Mouse (Mus musculus) forebrain, embryonic 13.5 days (tissue): ENCODE data around the gene Podn. TPM values are rescaled to one million over a fixed set of nuclear protein-coding genes. Genes with fewer than 3 reads are reported as not detected.

Source experiments
- ATAC-seq: fragments of 200-750 bp; cut with Nextera tagmentation; 2 replicates; pipeline ENCODE4 v1.8.0; 2017
- H3K27ac ChIP-seq: fragments of 300-500 bp; sonication (generic); 2 replicates; pipeline ENCODE4 v1.5.1; 2015; ENCODE audit warnings: inconsistent platforms, mild to moderate bottlenecking, moderate library complexity
- H3K27me3 ChIP-seq: fragments of 300-500 bp; sonication (generic); 2 replicates; pipeline ENCODE4 v1.6.1; 2015; ENCODE audit warnings: mild to moderate bottlenecking, inconsistent platforms
- H3K36me3 ChIP-seq: fragments of 300-500 bp; sonication (generic); 2 replicates; pipeline ENCODE4 v1.6.1; 2015; ENCODE audit warnings: mild to moderate bottlenecking, inconsistent platforms; ENCODE audit not compliant: poor library complexity, severe bottlenecking
- H3K4me1 ChIP-seq: fragments of 300-500 bp; sonication (generic); 2 replicates; pipeline ENCODE4 v1.6.1; 2015; ENCODE audit warnings: inconsistent platforms
- H3K4me2 ChIP-seq: fragments of 300-500 bp; sonication (generic); 2 replicates; pipeline ENCODE4 v1.6.1; 2015; ENCODE audit warnings: inconsistent platforms, mild to moderate bottlenecking, moderate library complexity
- H3K4me3 ChIP-seq: fragments of 300-500 bp; sonication (generic); 2 replicates; pipeline ENCODE4 v1.5.1; 2015; ENCODE audit warnings: mild to moderate bottlenecking, inconsistent platforms
- H3K9ac ChIP-seq: fragments of 300-500 bp; sonication (generic); 2 replicates; pipeline ENCODE4 v1.6.1; 2015; ENCODE audit warnings: mild to moderate bottlenecking, inconsistent platforms
- H3K9me3 ChIP-seq: fragments of 300-500 bp; sonication (generic); replicated peaks from 2 replicates; pipeline ENCODE4 v1.6.1; 2016; ENCODE audit warnings: inconsistent platforms
- WGBS: fragments of 180-500 bp; shearing (Covaris S2); methylation state at CpG from one replicate; pipeline ENCODE4 v1.1.7; 2015; 5-methylcytosine and 5-hydroxymethylcytosine counted together
- polyA plus RNA-seq: library from polyadenylated mRNA; unstranded; fragments of >200 nt; fragmentation: Nextera tagmentation; extraction: Ambion mirVana; gene quantifications from 2 replicates; pipeline ENCODE4 v1.2.1, GENCODE M21; 2015

The Podn gene
- polyA plus RNA-seq, 1 experiment from 2014 or later: 0.27 TPM

- Histone ChIP-seq H3K4me3 (no peak overlapping the region), H3K9ac (no peak overlapping the region), H3K4me2 (no peak overlapping the region), H3K27ac (no peak overlapping the region), H3K4me1 (peaks cover 12% of the 10 kb centered on the region), H3K9me3 (no peaks in the 10 kb centered on the region), H3K27me3 (no peaks in the 10 kb centered on the region), H3K36me3 (no peaks in the 10 kb centered on the region)
- WGBS: 94% methylated on average over 2 of the region's 2 CpGs
- no peak for ATAC-seq
Measured at GRCm38 (mm10) chr4:108014466-108014865, 81.8 kb downstream of the Podn start.

DNA sequence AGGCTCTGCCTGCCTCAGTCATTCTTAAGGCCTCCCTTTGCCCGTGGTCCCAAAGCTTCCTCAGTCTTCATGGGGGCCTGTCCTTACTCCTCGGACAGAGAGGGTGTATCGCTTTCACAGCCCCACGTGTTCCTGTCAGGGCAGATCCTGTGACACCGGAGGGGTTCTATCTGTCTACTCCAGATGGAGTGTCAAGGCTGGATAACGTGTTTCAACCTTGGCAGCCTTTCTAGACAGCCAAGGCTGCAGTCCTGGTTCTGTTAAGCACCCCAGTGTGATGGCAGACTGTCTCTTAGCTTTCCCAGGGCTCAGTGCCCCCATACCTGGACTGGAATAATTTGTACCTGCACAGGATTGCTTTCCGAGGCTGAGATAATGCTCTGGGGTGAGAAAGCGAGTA is 87.7 kb downstream of the Podn start:
- ATAC-seq: no peak
- 90% methylated on average over 8 of the region's 8 CpGs for WGBS
- Histone ChIP-seq H3K4me3 (no peak overlapping the region), H3K9ac (no peak overlapping the region), H3K4me1 (peaks cover 4% of the 10 kb centered on the region), H3K9me3 (no peaks in the 10 kb centered on the region), H3K4me2 (no peak overlapping the region), H3K36me3 (no peaks in the 10 kb centered on the region), H3K27me3 (no peaks in the 10 kb centered on the region), H3K27ac (no peak overlapping the region)

DNA sequence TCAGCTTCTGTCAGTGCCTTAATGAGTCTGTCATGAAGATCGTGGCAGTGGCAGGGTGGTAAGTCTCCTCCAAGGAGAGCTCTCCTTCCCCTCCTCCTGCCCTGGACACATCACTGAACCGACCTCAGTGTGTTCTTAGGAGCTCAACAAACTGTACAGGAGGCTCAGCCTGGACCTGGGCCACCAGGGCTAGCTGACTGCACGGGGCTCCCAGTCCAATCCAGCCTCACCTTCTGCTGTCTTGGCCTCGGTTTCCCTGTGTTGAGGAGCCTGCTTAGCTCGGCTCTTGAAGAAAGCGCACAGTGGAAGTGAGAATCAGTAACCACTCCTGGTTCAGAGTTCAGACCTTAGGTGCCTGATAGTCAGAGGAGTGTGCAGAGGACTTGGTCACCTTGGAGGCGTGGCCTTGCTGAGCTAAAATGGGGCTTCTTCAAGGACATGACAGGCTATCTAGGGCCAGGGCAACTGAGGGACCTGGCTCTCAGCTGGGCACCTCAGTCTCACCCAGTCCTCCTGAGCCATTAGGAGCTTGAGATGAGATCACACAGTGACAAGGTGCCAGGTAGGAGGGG is 88.6 kb downstream of the Podn start:
- Histone ChIP-seq H3K9ac (no peak overlapping the region), H3K4me1 (peaks cover 4% of the 10 kb centered on the region), H3K36me3 (no peaks in the 10 kb centered on the region), H3K9me3 (no peaks in the 10 kb centered on the region), H3K27me3 (no peaks in the 10 kb centered on the region), H3K4me3 (no peak overlapping the region), H3K27ac (no peak overlapping the region), H3K4me2 (no peak overlapping the region)
- ATAC-seq: no peak
- WGBS: 76% methylated on average over 7 of the region's 7 CpGs

- H3K27ac ChIP-seq: 0 out of 2 replicates have a peak overlapping the region, but pooled peaks have one; percentile 27
- no peaks in the 10 kb centered on the region for H3K36me3 ChIP-seq
- peaks cover 4% of the 10 kb centered on the region for H3K4me1 ChIP-seq
- no peak overlapping the region for H3K4me2 ChIP-seq
- no peak overlapping the region for H3K4me3 ChIP-seq
- no peaks in the 10 kb centered on the region for H3K9me3 ChIP-seq
- no peak for ATAC-seq
- 52% methylated on average over 7 of the region's 7 CpGs for WGBS
- H3K9ac ChIP-seq: no peak overlapping the region
- no peaks in the 10 kb centered on the region for H3K27me3 ChIP-seq
Measured at GRCm38 (mm10) chr4:108005328-108005727, 90.9 kb downstream of the Podn start.

- H3K9ac ChIP-seq: no peak overlapping the region
- ATAC-seq: no peak
- peaks cover 5% of the 10 kb centered on the region for H3K4me1 ChIP-seq
- no peak overlapping the region for H3K4me2 ChIP-seq
- no peak overlapping the region for H3K27ac ChIP-seq
- no peaks in the 10 kb centered on the region for H3K27me3 ChIP-seq
- no peaks in the 10 kb centered on the region for H3K36me3 ChIP-seq
- 84% methylated on average over 1 of the region's 1 CpGs for WGBS
- no peak overlapping the region for H3K4me3 ChIP-seq
- H3K9me3 ChIP-seq: 0 out of 2 replicates have a peak, but pooled peaks cover 2% of the 10 kb centered on the region
Measured at GRCm38 (mm10) chr4:107999380-107999779, 96.9 kb downstream of the Podn start.

DNA sequence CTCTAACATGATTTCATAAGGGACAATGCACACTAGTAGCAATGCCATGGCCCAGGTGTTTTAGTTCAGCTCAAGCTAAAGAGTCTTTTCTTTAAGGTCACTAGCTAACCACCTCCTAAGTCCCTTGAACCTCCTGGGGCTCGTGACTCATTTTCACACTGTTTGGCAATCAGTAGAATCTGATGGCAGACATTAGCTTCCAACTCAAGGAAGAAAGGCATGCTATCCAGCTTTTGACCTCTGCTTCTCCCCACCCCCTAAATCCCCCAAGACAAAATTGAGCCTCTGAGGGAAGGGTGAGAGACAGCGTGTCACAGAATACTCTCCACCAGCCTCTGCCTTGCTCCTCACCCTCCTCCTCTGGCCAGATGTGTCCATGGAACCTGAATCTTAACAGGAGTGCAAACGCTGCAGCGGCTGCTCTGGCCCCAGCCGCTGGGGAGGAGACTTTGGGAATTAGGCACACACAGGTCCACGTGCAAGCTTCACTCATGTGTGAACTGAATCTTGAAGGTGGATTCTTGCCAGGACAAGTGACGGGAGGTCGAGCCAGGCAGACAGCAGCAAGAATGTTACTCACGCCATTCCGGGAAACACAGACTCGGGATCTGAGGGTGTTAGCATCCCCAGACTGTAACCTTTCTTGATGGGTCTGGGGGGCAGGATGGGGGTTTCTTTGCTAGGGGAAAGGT is 97.5 kb downstream of the Podn start:
- Histone ChIP-seq H3K27ac (no peak overlapping the region), H3K9me3 (0 out of 2 replicates have a peak, but pooled peaks cover 3% of the 10 kb centered on the region), H3K36me3 (no peaks in the 10 kb centered on the region), H3K4me2 (no peak overlapping the region), H3K9ac (no peak overlapping the region), H3K4me1 (peaks cover 5% of the 10 kb centered on the region), H3K27me3 (no peaks in the 10 kb centered on the region), H3K4me3 (no peak overlapping the region)
- no peak for ATAC-seq
- 26% methylated on average over 11 of the region's 11 CpGs for WGBS

- no peak overlapping the region for H3K4me2 ChIP-seq
- no peak overlapping the region for H3K9ac ChIP-seq
- no peaks in the 10 kb centered on the region for H3K36me3 ChIP-seq
- 0 out of 2 replicates have a peak, but pooled peaks cover 2% of the 10 kb centered on the region for H3K27me3 ChIP-seq
- peaks cover 12% of the 10 kb centered on the region for H3K4me1 ChIP-seq
- H3K4me3 ChIP-seq: no peak overlapping the region
- H3K27ac ChIP-seq: no peak overlapping the region
- no peak for ATAC-seq
- 89% methylated on average over 9 of the region's 9 CpGs for WGBS
- 0 out of 2 replicates have a peak, but pooled peaks cover 3% of the 10 kb centered on the region for H3K9me3 ChIP-seq
Measured at GRCm38 (mm10) chr4:107996418-107996986, 99.7 kb downstream of the Podn start.

DNA sequence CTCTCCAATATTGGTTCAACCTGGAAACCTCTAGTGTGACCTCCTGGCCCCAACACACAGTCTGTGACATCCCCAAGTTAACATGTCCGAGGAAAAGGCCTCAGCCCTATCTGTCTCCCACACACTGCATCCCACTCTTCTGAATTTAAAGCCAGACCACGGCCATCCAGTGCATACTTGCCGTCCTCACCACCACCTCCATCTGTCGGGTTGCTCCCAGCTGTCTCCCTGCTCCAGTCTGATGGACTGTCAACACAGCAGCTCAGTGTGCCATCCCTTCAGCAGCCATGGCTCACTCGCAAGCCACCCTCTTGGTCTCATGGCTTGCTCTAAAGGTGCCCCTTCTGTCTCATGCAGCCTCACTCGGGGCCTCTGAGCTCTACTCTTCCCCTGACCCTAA is 100.5 kb downstream of the Podn start:
- Histone ChIP-seq H3K4me3 (no peak overlapping the region), H3K27me3 (0 out of 2 replicates have a peak, but pooled peaks cover 4% of the 10 kb centered on the region), H3K4me2 (no peak overlapping the region), H3K9me3 (0 out of 2 replicates have a peak, but pooled peaks cover 3% of the 10 kb centered on the region), H3K9ac (no peak overlapping the region), H3K27ac (no peak overlapping the region; the same call in 1 of the 2 replicates), H3K4me1 (peaks cover 14% of the 10 kb centered on the region), H3K36me3 (no peaks in the 10 kb centered on the region)
- no peak for ATAC-seq
- WGBS: 89% methylated on average over 6 of the region's 6 CpGs

- H3K4me2 ChIP-seq: no peak overlapping the region
- H3K4me1 ChIP-seq: peaks cover 14% of the 10 kb centered on the region
- no peaks in the 10 kb centered on the region for H3K36me3 ChIP-seq
- WGBS: 93% methylated on average over 6 of the region's 6 CpGs
- 0 out of 2 replicates have a peak, but pooled peaks cover 5% of the 10 kb centered on the region for H3K27me3 ChIP-seq
- no peak overlapping the region for H3K4me3 ChIP-seq
- H3K9me3 ChIP-seq: 0 out of 2 replicates have a peak, but pooled peaks cover 3% of the 10 kb centered on the region
- no peak overlapping the region for H3K27ac ChIP-seq
- H3K9ac ChIP-seq: no peak overlapping the region
- no peak for ATAC-seq
Measured at GRCm38 (mm10) chr4:107995011-107995410, 101.2 kb downstream of the Podn start.

DNA sequence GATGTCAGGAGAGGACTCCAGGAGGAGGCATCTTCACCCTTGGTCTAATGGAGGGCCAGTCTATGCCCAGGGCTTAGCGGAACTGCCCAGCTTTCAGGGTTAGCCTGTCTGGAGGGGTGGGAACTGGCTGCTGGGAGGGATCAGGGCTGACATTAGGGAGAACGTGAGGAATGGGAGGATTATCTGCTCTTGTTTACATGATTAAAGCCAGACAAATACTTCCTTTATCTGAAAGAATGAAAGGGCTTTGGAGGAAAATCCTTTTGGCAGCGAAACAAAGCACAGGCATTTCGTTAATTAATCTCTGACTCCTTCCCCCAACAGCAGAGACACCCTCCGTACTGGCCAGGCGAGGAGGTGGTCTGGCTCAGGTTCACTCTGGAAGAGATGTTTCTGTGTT is 104.4 kb downstream of the Podn start:
- no peak overlapping the region for H3K4me2 ChIP-seq
- 5% methylated on average over 6 of the region's 6 CpGs for WGBS
- H3K4me1 ChIP-seq: peaks cover 8% of the 10 kb centered on the region
- H3K9ac ChIP-seq: no peak overlapping the region
- no peak overlapping the region; the same call in 1 of the 2 replicates for H3K27ac ChIP-seq
- H3K9me3 ChIP-seq: 0 out of 2 replicates have a peak, but pooled peaks cover 3% of the 10 kb centered on the region
- no peaks in the 10 kb centered on the region for H3K36me3 ChIP-seq
- 0 out of 2 replicates have a peak, but pooled peaks cover 5% of the 10 kb centered on the region for H3K27me3 ChIP-seq
- no peak overlapping the region for H3K4me3 ChIP-seq
- ATAC-seq: no peak

DNA sequence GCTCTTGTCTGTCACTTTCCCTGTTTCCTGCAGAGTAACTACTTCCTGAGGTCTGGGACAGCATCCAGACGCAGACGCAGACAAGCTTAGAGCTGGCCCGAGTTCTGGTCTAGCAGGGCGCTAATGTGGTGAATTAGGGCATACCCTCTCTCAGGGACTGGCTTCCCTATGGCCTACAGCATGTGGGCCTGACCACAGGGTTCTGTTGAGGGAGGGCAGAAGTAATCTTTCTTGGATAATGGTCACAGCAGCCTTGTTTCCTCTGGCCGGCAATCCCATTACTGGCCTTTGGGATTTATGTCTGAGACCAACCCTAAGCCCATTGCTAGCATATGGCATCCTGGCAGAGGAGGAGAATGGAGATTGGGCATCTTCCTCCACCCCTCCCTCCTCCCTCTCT is 105.4 kb downstream of the Podn start:
- Histone ChIP-seq H3K9ac (no peak overlapping the region), H3K27me3 (0 out of 2 replicates have a peak, but pooled peaks cover 5% of the 10 kb centered on the region), H3K27ac (no peak overlapping the region), H3K36me3 (no peaks in the 10 kb centered on the region), H3K4me1 (peaks cover 8% of the 10 kb centered on the region), H3K4me2 (no peak overlapping the region), H3K4me3 (no peak overlapping the region), H3K9me3 (0 out of 2 replicates have a peak, but pooled peaks cover 3% of the 10 kb centered on the region)
- ATAC-seq: no peak
- 64% methylated on average over 5 of the region's 5 CpGs for WGBS

GRCm38 (mm10) chr4:107988931-107989330 is 107.3 kb downstream of the Podn start:
- 0 out of 2 replicates have a peak, but pooled peaks cover 5% of the 10 kb centered on the region for H3K27me3 ChIP-seq
- WGBS: 81% methylated on average over 8 of the region's 8 CpGs
- no peak for ATAC-seq
- peaks cover 8% of the 10 kb centered on the region for H3K4me1 ChIP-seq
- H3K4me3 ChIP-seq: no peak overlapping the region
- no peaks in the 10 kb centered on the region for H3K36me3 ChIP-seq
- no peaks in the 10 kb centered on the region for H3K9me3 ChIP-seq
- no peak overlapping the region for H3K27ac ChIP-seq
- no peak overlapping the region for H3K4me2 ChIP-seq
- no peak overlapping the region for H3K9ac ChIP-seq
